Mouse (Mus musculus): Measurements from ENCODE around the gene Gm12216. TPM values are rescaled to one million over a fixed set of nuclear protein-coding genes. Genes with fewer than 3 reads are reported as not detected.
"Not testable (repeated sequence)": the region's sequence is repeated elsewhere in the genome, so short reads cannot be mapped to it uniquely, and the experiment has no call there.

The Gm12216 gene
- polyA plus RNA-seq, 1 experiment from 2014 or later, result 1.4 TPM

DNA sequence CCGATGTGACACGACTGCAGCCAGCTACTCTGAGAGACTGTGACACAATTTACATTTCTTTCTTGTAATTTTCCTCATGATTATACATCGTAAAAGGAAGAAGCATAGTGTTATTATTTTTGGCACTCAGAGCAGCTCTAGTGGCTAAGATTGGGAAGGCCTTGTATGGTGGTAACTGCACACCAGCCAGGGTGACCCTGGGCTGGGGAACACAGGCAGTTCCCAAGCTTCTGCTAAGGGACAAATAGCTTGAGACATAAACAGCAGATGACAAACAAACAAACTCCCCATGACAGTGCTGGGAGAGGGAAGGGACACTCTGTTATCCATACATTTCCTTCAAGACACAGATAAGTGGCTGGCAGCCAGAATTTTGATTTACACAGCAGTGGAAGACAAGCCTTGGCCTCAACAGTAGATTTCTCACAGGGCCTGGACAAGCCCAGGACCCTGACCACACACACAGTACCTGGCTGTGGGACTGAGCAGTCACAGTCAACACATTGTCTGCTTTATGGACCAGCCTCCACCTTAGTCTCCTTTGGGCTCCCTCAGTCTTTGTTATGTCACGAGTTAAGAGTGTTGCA, 5.8 kb upstream of the Gm12216 start:
- not testable (repeated sequence) for DNase-seq (ENCODE audit: low spot score); H3K9me3 ChIP-seq (ENCODE audit: control insufficient read depth, low read length); H3K4me1 ChIP-seq (replicated peaks; ENCODE audit: control insufficient read depth, insufficient read depth, low read length); ATAC-seq (replicated peaks; ENCODE audit: low FRiP score, low TSS enrichment, low read depth); H3K4me3 ChIP-seq (ENCODE audit: low read depth, low read length); H3K27ac ChIP-seq (ENCODE audit: low read depth); H3K27me3 ChIP-seq (replicated peaks; ENCODE audit: control insufficient read depth, insufficient read depth, low read length); H3K4me2 ChIP-seq (ENCODE audit: low read length); H3K9ac ChIP-seq (ENCODE audit: low read length); H3K36me3 ChIP-seq (ENCODE audit: control insufficient read depth, insufficient read depth, low read length)
- 93% methylated on average over 1 of the region's 4 CpGs for WGBS

DNA sequence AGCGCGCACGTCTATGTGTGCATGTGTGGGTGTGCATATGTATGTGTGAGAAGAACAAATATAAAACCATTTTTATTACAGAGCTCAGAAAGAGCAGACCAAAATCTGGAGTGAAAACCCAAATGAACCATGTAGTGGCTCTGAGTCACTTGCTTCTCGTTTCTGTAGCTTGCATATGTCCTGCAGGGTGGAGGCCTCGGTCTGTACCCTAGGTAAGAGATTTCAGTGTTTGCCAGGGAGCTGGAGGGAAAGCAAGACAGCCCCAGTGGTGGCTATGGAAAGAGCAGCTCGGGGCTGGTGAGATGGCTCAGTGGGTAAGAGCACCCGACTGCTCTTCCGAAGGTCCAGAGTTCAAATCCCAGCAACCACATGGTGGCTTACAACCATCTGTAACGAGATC, 1.9 kb upstream of the Gm12216 start:
- H3K4me3 ChIP-seq (ENCODE audit: low read depth, low read length); ATAC-seq (replicated peaks; ENCODE audit: low FRiP score, low TSS enrichment, low read depth); DNase-seq (ENCODE audit: low spot score); H3K9ac ChIP-seq (ENCODE audit: low read length); H3K27me3 ChIP-seq (replicated peaks; ENCODE audit: control insufficient read depth, insufficient read depth, low read length); H3K27ac ChIP-seq (ENCODE audit: low read depth); H3K36me3 ChIP-seq (ENCODE audit: control insufficient read depth, insufficient read depth, low read length); H3K9me3 ChIP-seq (ENCODE audit: control insufficient read depth, low read length); H3K4me1 ChIP-seq (replicated peaks; ENCODE audit: control insufficient read depth, insufficient read depth, low read length); H3K4me2 ChIP-seq (ENCODE audit: low read length): not testable (repeated sequence)
- 79% methylated on average over 8 of the region's 9 CpGs for WGBS

DNA sequence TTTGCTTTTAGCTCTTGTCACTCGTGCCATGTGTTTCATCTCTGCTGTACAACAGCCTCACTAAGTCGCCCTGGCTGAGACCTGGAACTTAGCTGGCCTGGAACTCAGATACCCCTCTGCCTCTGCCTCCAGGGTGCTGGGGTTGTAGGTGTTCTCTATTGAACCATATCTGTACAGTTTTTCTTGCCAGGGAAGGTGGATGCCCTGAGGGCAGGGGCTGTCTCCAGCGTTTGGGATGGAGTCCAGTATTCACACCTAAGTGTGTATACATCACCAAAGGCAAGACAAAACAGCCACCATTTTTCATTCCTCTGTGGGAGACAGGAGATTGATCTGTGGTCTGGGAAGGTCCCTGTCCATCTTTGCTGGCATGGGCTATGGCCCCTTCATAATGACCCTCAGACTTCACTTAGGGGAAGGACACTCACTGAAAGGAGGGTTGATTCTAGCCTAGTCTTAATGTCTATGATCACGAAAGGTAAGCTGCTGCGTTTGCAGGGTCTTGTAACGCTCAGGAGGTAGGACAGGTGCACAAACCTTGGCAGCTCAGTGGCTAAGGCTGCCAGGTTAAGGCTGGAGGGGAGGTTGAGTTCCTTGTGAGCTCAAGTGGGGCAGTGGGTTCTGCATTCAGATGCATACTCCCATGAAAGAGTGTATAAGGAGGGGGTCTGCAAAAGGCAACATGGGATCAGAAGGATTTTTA, 847 bp downstream of the Gm12216 start:
- 83% methylated on average over 6 of the region's 6 CpGs for WGBS
- Histone ChIP-seq H3K27me3 (replicated peaks; ENCODE audit: control insufficient read depth, insufficient read depth, low read length) (no peaks in the 10 kb centered on the region), H3K9me3 (ENCODE audit: control insufficient read depth, low read length) (no peaks in the 10 kb centered on the region), H3K27ac (ENCODE audit: low read depth) (no peak overlapping the region), H3K9ac (ENCODE audit: low read length) (no peak overlapping the region), H3K4me2 (ENCODE audit: low read length) (peak overlapping the region; percentile 58), H3K4me1 (replicated peaks; ENCODE audit: control insufficient read depth, insufficient read depth, low read length) (peaks cover 12% of the 10 kb centered on the region), H3K36me3 (ENCODE audit: control insufficient read depth, insufficient read depth, low read length) (no peaks in the 10 kb centered on the region), H3K4me3 (ENCODE audit: low read depth, low read length) (peak overlapping the region; percentile 50; the same call in 1 of the 2 replicates)
- DNase-seq (ENCODE audit: low spot score) (no peak), ATAC-seq (replicated peaks; ENCODE audit: low FRiP score, low TSS enrichment, low read depth) (no peak)

DNA sequence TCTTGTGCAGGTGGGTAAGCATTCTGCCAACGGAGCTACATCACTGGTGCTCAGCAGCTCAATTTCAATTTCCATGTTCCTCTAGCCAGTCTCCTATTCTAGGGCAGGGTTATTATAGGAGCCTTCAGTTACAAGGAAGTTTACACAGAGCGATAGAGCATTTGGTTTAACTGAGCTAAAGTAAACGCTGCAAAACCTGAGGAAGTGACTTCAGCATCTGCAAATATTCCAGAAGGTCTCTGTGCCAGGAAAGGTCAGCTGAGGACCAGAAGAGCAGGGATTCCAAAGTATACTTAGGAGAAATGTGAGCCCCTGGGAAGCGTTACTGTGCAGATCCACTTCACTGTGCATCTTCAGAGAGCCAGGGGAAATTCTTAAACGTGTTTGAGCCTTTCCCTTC, 5.4 kb downstream of the Gm12216 start:
- Histone ChIP-seq H3K4me1 (replicated peaks; ENCODE audit: control insufficient read depth, insufficient read depth, low read length) (peaks cover 13% of the 10 kb centered on the region), H3K36me3 (ENCODE audit: control insufficient read depth, insufficient read depth, low read length) (no peaks in the 10 kb centered on the region), H3K9me3 (ENCODE audit: control insufficient read depth, low read length) (no peaks in the 10 kb centered on the region), H3K27me3 (replicated peaks; ENCODE audit: control insufficient read depth, insufficient read depth, low read length) (no peaks in the 10 kb centered on the region), H3K4me2 (ENCODE audit: low read length) (no peak overlapping the region), H3K4me3 (ENCODE audit: low read depth, low read length) (no peak overlapping the region), H3K9ac (ENCODE audit: low read length) (no peak overlapping the region), H3K27ac (ENCODE audit: low read depth) (no peak overlapping the region)
- no peak for DNase-seq (ENCODE audit: low spot score)
- ATAC-seq (replicated peaks; ENCODE audit: low FRiP score, low TSS enrichment, low read depth), result no peak
- WGBS, result 9% methylated on average over 5 of the region's 5 CpGs

DNA sequence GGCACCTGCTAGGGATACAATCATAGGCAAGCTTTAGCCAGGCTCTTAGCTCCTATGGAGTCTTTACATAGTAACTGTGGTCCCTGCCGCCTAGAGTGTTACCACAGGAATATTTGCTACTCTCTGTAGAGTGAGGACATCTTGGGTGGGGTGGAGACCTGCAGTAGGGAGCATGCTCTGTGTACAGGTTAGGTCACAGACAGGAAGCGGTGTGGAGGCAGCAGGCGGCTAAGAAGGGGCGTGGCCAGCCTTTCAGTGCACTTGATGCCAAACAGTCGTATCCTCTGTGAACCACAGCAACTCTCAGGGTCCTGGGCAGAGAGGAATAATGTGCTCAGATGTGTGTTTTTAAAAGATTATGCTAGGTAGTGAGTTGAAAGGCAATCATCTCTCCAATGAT, 7.3 kb downstream of the Gm12216 start:
- Histone ChIP-seq H3K4me1 (replicated peaks; ENCODE audit: control insufficient read depth, insufficient read depth, low read length) (peaks cover 13% of the 10 kb centered on the region), H3K4me2 (ENCODE audit: low read length) (no peak overlapping the region), H3K36me3 (ENCODE audit: control insufficient read depth, insufficient read depth, low read length) (no peaks in the 10 kb centered on the region), H3K4me3 (ENCODE audit: low read depth, low read length) (no peak overlapping the region), H3K27me3 (replicated peaks; ENCODE audit: control insufficient read depth, insufficient read depth, low read length) (no peaks in the 10 kb centered on the region), H3K9me3 (ENCODE audit: control insufficient read depth, low read length) (no peaks in the 10 kb centered on the region), H3K9ac (ENCODE audit: low read length) (no peak overlapping the region), H3K27ac (ENCODE audit: low read depth) (no peak overlapping the region)
- DNase-seq (ENCODE audit: low spot score), result no peak
- 36% methylated on average over 5 of the region's 5 CpGs for WGBS
- no peak for ATAC-seq (replicated peaks; ENCODE audit: low FRiP score, low TSS enrichment, low read depth)

DNA sequence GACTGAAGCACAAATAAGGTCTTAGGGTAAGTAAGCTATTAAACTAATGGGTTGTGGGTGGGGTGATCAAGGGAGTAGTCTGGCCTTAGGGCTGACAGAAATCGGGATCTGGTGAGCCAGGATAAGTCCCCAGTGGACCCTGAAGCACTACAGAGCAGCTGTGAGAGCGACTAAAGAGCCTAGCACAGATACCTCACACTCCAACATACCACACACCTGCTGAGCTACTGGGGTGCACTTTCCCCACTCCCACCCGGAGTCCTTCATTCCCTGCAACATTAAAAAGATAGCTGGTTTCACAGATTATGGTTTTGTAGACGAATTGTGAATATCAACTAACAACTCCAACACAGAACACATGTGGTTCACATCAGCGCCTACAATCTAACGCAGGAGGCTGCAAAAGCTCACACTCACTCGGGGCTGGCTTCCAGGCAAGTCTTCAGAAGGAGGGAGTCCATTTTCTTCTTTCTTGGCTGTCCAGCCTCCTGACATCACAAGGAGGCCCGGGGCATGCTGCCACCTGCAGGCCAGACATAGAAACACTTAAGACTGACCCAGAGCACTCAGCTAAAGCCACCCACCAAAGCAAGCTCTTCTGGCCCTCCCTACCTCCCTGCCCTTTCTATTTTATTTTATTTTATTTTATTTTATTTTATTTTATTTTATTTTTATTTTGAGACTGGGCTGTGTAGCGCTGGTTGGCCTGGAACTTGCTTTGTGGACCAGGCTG, 9.3 kb downstream of the Gm12216 start:
- WGBS, result 32% methylated on average over 9 of the region's 9 CpGs
- Histone ChIP-seq H3K9me3 (ENCODE audit: control insufficient read depth, low read length) (no peaks in the 10 kb centered on the region), H3K27ac (ENCODE audit: low read depth) (no peak overlapping the region), H3K36me3 (ENCODE audit: control insufficient read depth, insufficient read depth, low read length) (no peaks in the 10 kb centered on the region), H3K27me3 (replicated peaks; ENCODE audit: control insufficient read depth, insufficient read depth, low read length) (no peaks in the 10 kb centered on the region), H3K4me3 (ENCODE audit: low read depth, low read length) (no peak overlapping the region), H3K4me1 (replicated peaks; ENCODE audit: control insufficient read depth, insufficient read depth, low read length) (peaks cover 13% of the 10 kb centered on the region), H3K4me2 (ENCODE audit: low read length) (0 out of 2 replicates have a peak overlapping the region, but pooled peaks have one; percentile 6), H3K9ac (ENCODE audit: low read length) (no peak overlapping the region)
- ATAC-seq (replicated peaks; ENCODE audit: low FRiP score, low TSS enrichment, low read depth) (peak; percentile 75; the same call in 1 of the 2 replicates), DNase-seq (ENCODE audit: low spot score) (peak; percentile 82)

DNA sequence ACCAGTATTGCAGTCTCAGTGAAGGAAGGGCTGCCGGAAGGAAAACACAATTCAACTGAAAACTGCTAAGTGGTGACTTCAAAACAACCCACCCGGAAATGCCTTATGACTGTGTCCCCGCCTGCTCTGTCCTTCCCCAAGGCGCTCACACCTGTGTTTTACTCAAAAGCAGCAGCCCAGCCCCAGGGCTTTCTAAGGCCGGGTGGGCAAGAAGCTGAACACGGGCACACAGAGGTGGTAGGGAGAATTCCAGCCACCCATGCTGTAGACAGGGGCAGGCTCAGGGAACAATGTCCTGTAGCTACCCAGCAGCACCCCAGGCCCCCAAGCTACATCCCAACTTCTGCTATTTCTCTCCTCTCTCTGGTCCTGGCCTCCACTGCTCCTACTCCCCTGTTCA, 13.4 kb downstream of the Gm12216 start:
- Histone ChIP-seq H3K4me1 (replicated peaks; ENCODE audit: control insufficient read depth, insufficient read depth, low read length) (no peaks in the 10 kb centered on the region), H3K4me2 (ENCODE audit: low read length) (no peak overlapping the region), H3K9ac (ENCODE audit: low read length) (no peak overlapping the region), H3K4me3 (ENCODE audit: low read depth, low read length) (no peak overlapping the region), H3K9me3 (ENCODE audit: control insufficient read depth, low read length) (no peaks in the 10 kb centered on the region), H3K27ac (ENCODE audit: low read depth) (no peak overlapping the region), H3K27me3 (replicated peaks; ENCODE audit: control insufficient read depth, insufficient read depth, low read length) (no peaks in the 10 kb centered on the region), H3K36me3 (ENCODE audit: control insufficient read depth, insufficient read depth, low read length) (no peaks in the 10 kb centered on the region)
- no peak for DNase-seq (ENCODE audit: low spot score)
- 83% methylated on average over 6 of the region's 6 CpGs for WGBS
- no peak for ATAC-seq (replicated peaks; ENCODE audit: low FRiP score, low TSS enrichment, low read depth)

DNA sequence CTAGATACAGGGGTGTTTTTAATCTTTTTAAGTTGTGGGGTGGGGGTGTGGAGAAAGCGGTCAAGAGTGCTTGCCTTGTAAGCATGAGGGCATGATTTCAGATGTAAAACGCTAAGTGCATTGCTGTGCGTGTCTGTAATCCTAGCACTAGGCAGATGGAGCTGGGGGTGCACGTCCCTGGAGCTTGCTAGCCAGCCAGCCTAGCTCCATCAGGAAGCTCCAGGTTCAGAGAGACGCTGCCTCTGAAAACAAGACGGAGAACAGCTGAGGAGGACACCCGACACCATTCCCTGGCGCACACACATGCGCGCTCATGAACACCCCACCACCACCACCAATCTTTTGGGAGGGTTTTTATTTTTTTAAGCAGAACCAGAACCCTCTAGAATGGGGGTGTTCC, 15.9 kb downstream of the Gm12216 start:
- DNase-seq (ENCODE audit: low spot score), result no peak
- 64% methylated on average over 10 of the region's 10 CpGs for WGBS

More for the DNA sequence above, 15.9 kb downstream of the Gm12216 start:
- Histone ChIP-seq H3K36me3 (ENCODE audit: control insufficient read depth, insufficient read depth, low read length) (no peaks in the 10 kb centered on the region), H3K4me2 (ENCODE audit: low read length) (no peak overlapping the region), H3K4me3 (ENCODE audit: low read depth, low read length) (no peak overlapping the region), H3K27ac (ENCODE audit: low read depth) (no peak overlapping the region), H3K9ac (ENCODE audit: low read length) (no peak overlapping the region), H3K27me3 (replicated peaks; ENCODE audit: control insufficient read depth, insufficient read depth, low read length) (no peaks in the 10 kb centered on the region), H3K9me3 (ENCODE audit: control insufficient read depth, low read length) (no peaks in the 10 kb centered on the region), H3K4me1 (replicated peaks; ENCODE audit: control insufficient read depth, insufficient read depth, low read length) (peaks cover 5% of the 10 kb centered on the region)
- ATAC-seq (replicated peaks; ENCODE audit: low FRiP score, low TSS enrichment, low read depth), result no peak

Data from intestine, embryonic 14.5 days (tissue).